Mouse (Mus musculus) adrenal gland, postnatal 10 days (tissue): ENCODE measurements around the gene Pex13. TPM values are rescaled to one million over a fixed set of nuclear protein-coding genes. Genes with fewer than 3 reads are reported as not detected.
"Not testable (repeated sequence)": the region's sequence is repeated elsewhere in the genome, so short reads cannot be mapped to it uniquely, and the experiment has no call there.

Source experiments
- DNase-seq: peaks from one replicate; pipeline ENCODE4 v3.0.0; 2021; ENCODE audit warnings: mixed read lengths
- total RNA-seq, 2 experiments: library from RNA; stranded (reverse); gene quantifications; 2 replicates each; pipeline ENCODE4 v1.2.3; 2021

The Pex13 gene
- total RNA-seq, 2 experiments from 2014 or later = 56.8 to 59.9 TPM

GRCm38 (mm10) chr11:23647431-23647830 is 18.3 kb downstream of the Pex13 start:
- no peak for DNase-seq

GRCm38 (mm10) chr11:23634573-23634972 is 31.2 kb downstream of the Pex13 start:
- no peak for DNase-seq

DNA sequence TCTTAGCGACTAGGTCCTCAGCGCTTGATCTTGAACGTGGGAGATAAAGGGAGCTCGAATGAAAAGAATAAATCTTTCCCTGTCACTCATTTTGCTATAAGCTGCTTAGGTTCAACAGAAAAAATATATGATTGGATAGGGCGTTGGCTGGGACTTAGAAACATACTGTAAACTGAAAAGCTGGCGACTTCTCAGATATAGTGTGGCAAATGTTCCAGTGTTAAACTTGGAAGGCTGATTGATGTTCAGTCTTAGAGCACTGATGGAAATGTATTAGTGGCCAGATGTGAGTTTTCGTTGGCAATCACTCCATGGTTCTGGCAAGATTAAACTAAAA is 31.9 kb downstream of the Pex13 start:
- DNase-seq = no peak

DNA sequence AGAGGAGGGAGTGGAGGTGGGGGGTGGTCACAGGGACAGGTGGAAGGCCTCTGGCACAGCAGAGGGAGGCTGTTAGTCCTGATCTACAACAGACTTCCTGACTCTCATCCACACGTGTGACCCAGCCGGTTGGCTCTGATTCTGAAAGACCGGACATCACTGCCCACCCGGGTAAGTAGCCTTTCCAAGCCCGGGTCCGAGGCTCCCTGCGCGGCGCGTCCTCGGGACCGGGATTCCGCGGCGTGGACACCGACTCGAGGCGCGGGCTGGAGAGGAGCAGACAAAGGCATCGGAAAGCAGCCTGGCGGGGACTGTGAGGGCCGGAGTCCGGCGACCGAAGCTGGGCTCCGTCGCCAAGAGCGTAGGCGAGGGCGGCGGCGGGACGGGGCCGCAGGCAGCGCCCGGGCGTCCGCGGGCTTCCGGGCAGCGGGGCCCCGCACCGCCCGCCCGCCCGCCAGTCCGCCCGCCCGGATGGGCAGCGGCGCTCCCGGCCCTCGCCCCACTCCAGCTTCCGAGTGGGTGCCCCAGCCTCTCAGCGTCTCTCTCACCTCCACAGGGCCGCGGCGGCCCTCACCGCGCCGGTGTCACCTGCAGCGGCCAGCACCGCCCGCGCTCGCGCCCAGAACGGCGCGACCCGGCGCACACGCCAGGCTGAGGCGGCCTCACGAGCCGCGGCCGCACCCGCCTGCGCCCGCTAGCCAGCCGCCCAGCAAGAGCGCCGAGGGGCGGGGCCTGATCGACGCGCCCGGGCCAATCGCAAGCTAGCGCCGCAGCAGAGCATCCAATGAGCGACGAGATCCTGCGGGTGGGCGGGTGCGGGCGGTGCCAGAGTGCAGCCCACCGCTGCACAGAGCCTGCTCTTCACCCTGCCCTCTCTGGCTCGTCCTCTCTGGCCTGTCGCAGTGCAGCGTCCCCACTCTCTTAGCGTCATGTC is 32.5 kb downstream of the Pex13 start, which contains the start of gene 0610010F05Rik:
Gene 0610010F05Rik (minus strand): TSS at position 695 of the 934 bp plus-strand sequence.
- peak; percentile 92 for DNase-seq

DNA sequence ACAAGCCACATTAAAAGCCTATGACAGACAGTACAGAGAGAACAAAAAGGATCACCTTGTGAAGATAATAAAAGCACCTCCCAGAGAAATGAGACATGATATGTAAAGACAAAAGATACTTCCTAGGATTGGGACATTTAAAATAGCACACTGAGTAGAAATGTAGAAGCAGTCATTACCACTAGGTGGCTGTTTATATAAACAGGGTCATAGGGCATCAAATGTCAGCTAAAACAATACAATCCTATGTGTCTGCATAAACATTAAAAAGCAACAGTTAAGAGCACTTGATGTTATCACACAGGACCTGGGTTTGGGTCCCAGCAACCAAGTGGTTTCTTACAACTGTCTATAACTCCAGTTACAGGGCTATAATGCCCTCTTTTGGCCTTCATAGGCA is 35.1 kb downstream of the Pex13 start:
- no peak for DNase-seq

DNA sequence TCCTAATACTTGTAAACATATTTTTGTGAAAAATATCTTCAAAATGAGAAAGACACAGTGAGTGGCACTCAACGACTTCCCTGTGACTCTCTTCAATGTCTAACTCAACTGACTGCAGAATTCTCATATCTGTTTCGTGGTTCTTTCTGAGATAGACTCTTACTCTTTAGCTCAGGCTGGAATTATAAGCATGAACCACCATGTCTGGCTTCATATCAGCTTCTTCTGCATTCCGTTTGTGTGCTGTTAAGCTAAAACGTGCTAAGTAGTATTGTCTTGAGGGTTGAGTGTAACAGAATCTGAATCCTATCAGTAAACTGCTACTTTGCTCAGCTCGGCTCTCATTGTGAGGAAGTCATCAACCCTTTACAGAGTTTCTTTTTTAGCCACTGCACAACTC is 46.8 kb downstream of the Pex13 start:
- DNase-seq = no peak

DNA sequence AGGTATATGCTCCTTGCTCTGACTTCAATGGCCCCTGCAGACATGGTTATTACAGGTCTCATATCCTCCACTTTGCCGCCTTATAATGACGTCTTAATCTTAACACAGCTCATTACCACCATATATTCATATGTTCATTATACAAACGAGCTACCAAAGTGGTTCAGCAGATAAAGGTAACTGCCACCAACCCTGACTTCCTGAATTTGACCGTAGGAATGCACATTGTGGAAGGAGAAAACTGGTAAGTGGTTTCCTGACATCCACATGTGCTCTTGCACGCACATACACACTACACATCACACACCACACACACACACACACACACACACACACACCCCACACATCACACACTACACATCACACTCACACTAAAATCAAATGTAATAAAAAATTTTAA is 51.2 kb downstream of the Pex13 start:
- no peak for DNase-seq

- DNase-seq = not testable (repeated sequence)
Measured at GRCm38 (mm10) chr11:23607291-23607690, 58.5 kb downstream of the Pex13 start.

Other genes starting within 250 kb of the Pex13 start
- gene Ahsa2, start 167.9 kb downstream of the Pex13 start, total RNA-seq = 10 to 100 TPM; 39.5 to 41.6 TPM
- gene 1700093K21Rik, start 144.8 kb downstream of the Pex13 start, total RNA-seq = under 1 TPM in 1 of 2 experiments, not detected in 1; 0.36 TPM
- 10 to 100 TPM; 16.3 to 17.9 TPM for gene 0610010F05Rik, start 32.3 kb downstream of the Pex13 start, total RNA-seq
- 10 to 100 TPM; 23.2 to 28.7 TPM for gene Pus10, start 285 bp downstream of the Pex13 start, total RNA-seq
- gene Rel, start 105.0 kb upstream of the Pex13 start, total RNA-seq = 1 to 10 TPM; 5.3 TPM
- gene Papolg, start 229.3 kb upstream of the Pex13 start, total RNA-seq = 10 to 100 TPM in 1 of 2 experiments, 1 to 10 TPM in 1; 9.8 to 11.1 TPM